Mouse (Mus musculus) liver, embryonic 14.5 days (tissue): ENCODE measurements around the gene Rrp7a. TPM values are rescaled to one million over a fixed set of nuclear protein-coding genes. Genes with fewer than 3 reads are reported as not detected.

ENCODE experiments used
- ATAC-seq: fragments of 200-750 bp; cut with Nextera tagmentation; 2 replicates; pipeline ENCODE4 v1.8.0; 2017; ENCODE audit warnings: moderate number of reproducible peaks, mild to moderate bottlenecking, moderate library complexity; ENCODE audit not compliant: insufficient read depth
- DNase-seq, 3 experiments: peaks; one replicate each; pipeline ENCODE4 v3.0.0-alpha.2; 2012 to 2013; ENCODE audit warnings: low read depth in 3 of 3, low spot score in 3 of 3
- H3K27ac ChIP-seq: fragments of 300-500 bp; sonication (generic); 2 replicates; pipeline ENCODE4 v1.5.1; 2014; ENCODE audit warnings: moderate library complexity, mild to moderate bottlenecking, control low read depth, inconsistent platforms
- H3K27me3 ChIP-seq: fragments of 300-500 bp; sonication (generic); 2 replicates; pipeline ENCODE4 v1.6.1; 2014; ENCODE audit warnings: mild to moderate bottlenecking, low read length, moderate library complexity; ENCODE audit not compliant: control insufficient read depth, insufficient read depth
- H3K36me3 ChIP-seq: fragments of 300-500 bp; sonication (generic); replicated peaks from 2 replicates; pipeline ENCODE4 v1.6.1; 2014; ENCODE audit warnings: low read depth; ENCODE audit not compliant: control insufficient read depth, insufficient read depth
- H3K4me1 ChIP-seq, 2 experiments: fragments of 200-500 bp in 1 of 2; fragments of 300-500 bp in 1 of 2; sonication (generic) in 1 of 2; replicated peaks; 2 replicates each; pipeline ENCODE4 v1.6.1; 2012 to 2014; ENCODE audit warnings: antibody characterized with exemption in 1 of 2, inconsistent platforms in 1 of 2, low read length in 1 of 2; ENCODE audit not compliant: control insufficient read depth in 2 of 2, insufficient read depth in 2 of 2
- H3K4me2 ChIP-seq: fragments of 300-500 bp; sonication (generic); 2 replicates; pipeline ENCODE4 v1.6.1; 2014; ENCODE audit warnings: low read depth, mild to moderate bottlenecking, control low read depth, moderate library complexity
- H3K4me3 ChIP-seq, 2 experiments: fragments of 200-500 bp in 1 of 2; fragments of 300-500 bp in 1 of 2; sonication (generic) in 1 of 2; 2 replicates each; pipeline ENCODE4 v1.5.1; 2012 to 2014; ENCODE audit warnings: low read depth in 2 of 2, low read length in 2 of 2, mild to moderate bottlenecking in 2 of 2, control low read depth in 1 of 2, inconsistent platforms in 1 of 2, moderate library complexity in 1 of 2; ENCODE audit not compliant: insufficient read depth in 1 of 2
- H3K9ac ChIP-seq: fragments of 300-500 bp; sonication (generic); replicated peaks from 2 replicates; pipeline ENCODE4 v1.6.1; 2014; ENCODE audit warnings: mild to moderate bottlenecking, control low read depth, moderate library complexity
- H3K9me3 ChIP-seq: fragments of 300-500 bp; sonication (generic); 2 replicates; pipeline ENCODE4 v1.6.1; 2016; ENCODE audit warnings: low read length, mixed read lengths; ENCODE audit not compliant: control insufficient read depth
- CTCF ChIP-seq: IDR thresholded peaks from 2 replicates; pipeline ENCODE4 v1.5.1; 2016; ENCODE audit warnings: antibody characterized with exemption, low read depth, control low read depth
- EP300 ChIP-seq: IDR thresholded peaks from 2 replicates; pipeline ENCODE4 v1.6.1; 2016; ENCODE audit warnings: antibody characterized with exemption, low read depth
- WGBS: fragments of 180-500 bp; shearing (Covaris S2); extraction: QIAGEN DNeasy Blood & Tissue Kit; methylation state at CpG from one replicate; pipeline ENCODE4 v1.1.7; 2014; ENCODE audit not compliant: insufficient replicate concordance; 5-methylcytosine and 5-hydroxymethylcytosine counted together
- polyA plus RNA-seq, 2 experiments: library from polyadenylated mRNA; depleted of rRNA in 1 of 2; stranded (reverse) in 1 of 2; unstranded in 1 of 2; fragments of >200 nt; fragmentation: Nextera tagmentation in 1 of 2; extraction: Ambion mirVana in 1 of 2; gene quantifications; 2 replicates each; pipeline versions ENCODE4 v1.2.1 to v1.2.3; 2012 to 2014

Rrp7a gene
- polyA plus RNA-seq, 2 experiments = 21.2 to 23.9 TPM

DNA sequence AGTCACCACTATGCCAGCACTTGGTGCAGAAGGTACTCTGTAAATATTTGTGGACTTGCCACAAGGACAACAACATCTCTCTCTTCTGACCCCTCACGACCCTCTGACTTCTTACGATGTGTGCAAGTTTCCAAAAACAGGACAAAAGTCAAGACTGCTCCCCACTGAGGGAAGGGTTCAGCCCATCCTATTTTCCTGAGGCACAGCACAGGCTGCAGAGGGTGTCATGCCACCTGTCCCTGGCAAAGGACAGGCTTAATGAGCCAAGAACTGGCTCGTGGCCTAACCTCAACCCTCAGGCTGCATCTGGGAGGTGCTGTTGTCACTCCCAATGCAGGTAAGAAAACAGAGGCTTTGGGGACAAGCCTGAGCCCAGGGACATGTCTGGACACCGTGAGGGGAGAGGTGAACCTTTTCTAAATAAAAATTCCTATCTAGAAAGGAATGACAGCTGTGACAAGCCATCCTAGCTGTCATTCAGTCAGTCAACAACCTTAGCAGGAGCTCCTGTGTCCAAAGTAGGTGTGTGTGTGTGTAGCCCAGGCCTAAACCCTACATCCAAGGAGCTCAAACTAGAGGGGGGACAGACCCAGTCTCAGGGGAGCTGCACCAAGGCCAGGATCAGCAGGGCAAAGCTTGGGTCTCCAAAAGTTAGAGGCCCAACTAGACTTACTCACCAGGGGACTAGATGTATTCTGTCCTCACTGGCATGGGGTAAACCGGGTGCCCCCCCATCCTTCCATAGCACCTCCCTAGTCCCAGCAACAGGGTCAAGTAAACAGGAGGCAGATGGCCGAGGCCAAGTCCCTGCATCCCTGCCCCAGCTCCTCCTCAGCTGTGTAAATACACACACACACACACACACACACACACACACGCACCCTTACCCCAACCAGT is 46.5 kb upstream of the Rrp7a start:
- peak overlapping the region; percentile 94 to 98 for H3K4me3 ChIP-seq
- DNase-seq = no peak
- H3K4me2 ChIP-seq = peak overlapping the region; percentile 93
- peak overlapping the region; percentile 92 for H3K27ac ChIP-seq
- ATAC-seq = no peak
- H3K36me3 ChIP-seq = peaks cover 24% of the 10 kb centered on the region
- H3K27me3 ChIP-seq = no peaks in the 10 kb centered on the region
- no peaks in the 10 kb centered on the region for H3K9me3 ChIP-seq
- no peak for TF ChIP-seq CTCF
- no peak for TF ChIP-seq EP300
- 64% methylated on average over 7 of the region's 7 CpGs for WGBS
- H3K9ac ChIP-seq = peak overlapping the region; percentile 94
- H3K4me1 ChIP-seq = peaks cover 53 to 69% of the 10 kb centered on the region in 2 experiments

DNA sequence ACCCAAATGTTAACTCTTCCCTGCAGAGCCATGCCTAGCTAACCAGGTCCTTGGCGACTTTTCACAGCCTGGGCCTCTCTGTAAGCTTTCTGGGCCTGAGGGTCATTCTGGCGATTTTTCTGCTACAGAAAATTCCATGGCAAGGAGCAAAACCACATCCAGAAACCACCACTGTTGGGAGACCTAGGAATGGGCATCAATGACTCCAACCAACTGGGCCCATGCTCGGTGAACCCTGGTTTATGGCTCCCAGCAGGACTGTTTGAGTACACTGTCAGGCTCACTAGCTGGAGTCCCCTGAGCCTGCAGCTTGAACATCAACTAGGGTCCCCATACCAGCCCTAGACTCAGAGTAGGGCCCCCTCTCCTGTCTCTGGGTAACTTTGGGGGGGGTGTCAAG is 45.7 kb upstream of the Rrp7a start:
- H3K9me3 ChIP-seq = no peaks in the 10 kb centered on the region
- no peak for ATAC-seq
- H3K4me2 ChIP-seq = peak overlapping the region; percentile 93
- TF ChIP-seq CTCF = no peak
- TF ChIP-seq EP300 = no peak
- peaks cover 30% of the 10 kb centered on the region for H3K36me3 ChIP-seq
- H3K4me1 ChIP-seq = peaks cover 53 to 69% of the 10 kb centered on the region in 2 experiments
- 67% methylated on average over 3 of the region's 3 CpGs for WGBS
- DNase-seq = no peak
- H3K27me3 ChIP-seq = no peaks in the 10 kb centered on the region
- peak overlapping the region; percentile 92 for H3K27ac ChIP-seq
- peak overlapping the region; percentile 94 to 98 for H3K4me3 ChIP-seq
- peak overlapping the region; percentile 94 for H3K9ac ChIP-seq

DNA sequence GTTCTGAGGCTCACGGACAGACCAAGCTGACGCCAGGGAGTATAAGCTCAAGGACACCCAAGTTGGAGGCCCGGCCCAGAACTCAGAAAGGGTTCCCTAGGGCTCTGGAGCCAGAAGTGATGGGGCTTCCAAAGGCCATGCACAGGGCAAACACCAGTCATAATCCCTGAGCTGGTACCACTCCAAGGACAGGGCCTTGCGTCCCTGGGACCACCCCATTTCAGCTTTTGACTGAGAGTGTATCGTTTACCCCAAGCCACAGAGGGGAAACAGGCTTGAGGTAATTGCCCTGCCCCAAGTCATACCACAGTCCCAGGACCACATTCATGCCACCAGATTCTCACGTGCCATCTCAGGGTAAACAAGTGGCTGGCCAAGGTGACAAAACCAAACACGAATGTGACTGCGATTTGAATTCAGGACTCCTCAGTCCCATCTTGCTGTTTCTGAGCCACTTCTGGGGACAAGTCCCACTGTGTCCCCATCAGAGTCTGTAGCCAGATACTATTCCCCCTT is 45.0 kb upstream of the Rrp7a start:
- DNase-seq (no peak), ATAC-seq (no peak)
- TF ChIP-seq EP300 = no peak
- no peak for TF ChIP-seq CTCF
- Histone ChIP-seq H3K4me1 (peaks cover 49 to 66% of the 10 kb centered on the region in 2 experiments), H3K27ac (peak overlapping the region; percentile 92), H3K4me3 (peak overlapping the region; percentile 94 to 98), H3K4me2 (peak overlapping the region; percentile 93), H3K9ac (peak overlapping the region; percentile 94), H3K9me3 (no peaks in the 10 kb centered on the region), H3K27me3 (no peaks in the 10 kb centered on the region), H3K36me3 (peaks cover 37% of the 10 kb centered on the region)
- 87% methylated on average over 8 of the region's 8 CpGs for WGBS

DNA sequence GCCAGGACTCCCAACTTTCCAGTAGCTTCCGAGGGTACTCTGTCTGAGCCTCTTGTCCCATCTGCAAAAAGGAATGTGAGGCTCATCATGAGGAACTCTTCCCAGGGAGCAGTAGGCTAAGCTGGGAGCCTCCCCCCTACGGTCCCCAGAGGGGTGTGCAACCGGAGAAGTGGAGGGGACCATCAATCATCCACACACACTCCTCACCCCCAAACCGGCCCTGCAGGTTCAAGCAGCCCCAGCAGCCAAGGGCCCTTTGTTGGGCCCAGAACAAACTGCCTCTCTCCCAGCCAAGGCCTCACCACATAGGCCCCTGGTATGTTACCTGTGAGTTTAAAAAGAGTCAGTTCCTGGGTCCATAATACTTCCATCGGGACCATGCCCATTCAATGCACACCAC is 44.5 kb upstream of the Rrp7a start:
- TF ChIP-seq CTCF (no peak), EP300 (no peak)
- peak overlapping the region; percentile 92 for H3K27ac ChIP-seq
- H3K4me2 ChIP-seq = peak overlapping the region; percentile 93
- DNase-seq (no peak), ATAC-seq (no peak)
- peaks cover 48 to 68% of the 10 kb centered on the region in 2 experiments for H3K4me1 ChIP-seq
- H3K9ac ChIP-seq = peak overlapping the region; percentile 94
- peak overlapping the region; percentile 94 to 98 for H3K4me3 ChIP-seq
- H3K27me3 ChIP-seq = no peaks in the 10 kb centered on the region
- H3K36me3 ChIP-seq = peaks cover 42% of the 10 kb centered on the region
- 78% methylated on average over 5 of the region's 5 CpGs for WGBS
- H3K9me3 ChIP-seq = no peaks in the 10 kb centered on the region

DNA sequence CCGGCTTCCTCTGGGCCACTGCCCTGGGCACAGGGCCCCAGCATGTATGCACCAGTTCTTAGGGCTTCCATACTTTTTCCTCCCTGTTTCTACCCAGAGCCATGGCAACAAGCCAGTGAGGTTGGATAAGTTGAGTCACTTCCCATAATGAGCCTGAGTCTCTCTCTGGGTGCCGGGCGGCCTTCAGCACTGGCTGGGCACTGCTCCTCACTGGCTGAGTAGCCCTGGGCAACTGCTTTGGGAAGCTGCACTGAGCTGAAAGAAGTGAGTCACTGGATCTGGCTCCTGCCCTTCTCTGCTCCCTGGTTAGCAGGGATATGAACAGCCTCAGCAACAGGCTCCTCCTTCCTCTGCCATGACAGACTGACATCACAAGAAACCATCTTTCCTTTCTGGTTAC is 44.0 kb upstream of the Rrp7a start:
- Histone ChIP-seq H3K4me1 (peaks cover 48 to 68% of the 10 kb centered on the region in 2 experiments), H3K4me3 (peak overlapping the region; percentile 3 to 98; a peak in 2 of 4 replicates), H3K9me3 (no peaks in the 10 kb centered on the region), H3K9ac (peak overlapping the region; percentile 94), H3K36me3 (peaks cover 47% of the 10 kb centered on the region), H3K27me3 (no peaks in the 10 kb centered on the region), H3K4me2 (peak overlapping the region; percentile 93), H3K27ac (peak overlapping the region; percentile 92)
- WGBS = 87% methylated on average over 3 of the region's 3 CpGs
- DNase-seq = no peak
- TF ChIP-seq EP300 (no peak), CTCF (no peak)
- no peak for ATAC-seq
